Mouse (Mus musculus): ENCODE measurements around the gene 1700003E16Rik. TPM values are rescaled to one million over a fixed set of nuclear protein-coding genes. Genes with fewer than 3 reads are reported as not detected.

Gene 1700003E16Rik
- polyA plus RNA-seq (2012; ENCODE audit: low replicate concordance) = 0.08 TPM in 1 of 2 replicates, not detected in the other

DNA sequence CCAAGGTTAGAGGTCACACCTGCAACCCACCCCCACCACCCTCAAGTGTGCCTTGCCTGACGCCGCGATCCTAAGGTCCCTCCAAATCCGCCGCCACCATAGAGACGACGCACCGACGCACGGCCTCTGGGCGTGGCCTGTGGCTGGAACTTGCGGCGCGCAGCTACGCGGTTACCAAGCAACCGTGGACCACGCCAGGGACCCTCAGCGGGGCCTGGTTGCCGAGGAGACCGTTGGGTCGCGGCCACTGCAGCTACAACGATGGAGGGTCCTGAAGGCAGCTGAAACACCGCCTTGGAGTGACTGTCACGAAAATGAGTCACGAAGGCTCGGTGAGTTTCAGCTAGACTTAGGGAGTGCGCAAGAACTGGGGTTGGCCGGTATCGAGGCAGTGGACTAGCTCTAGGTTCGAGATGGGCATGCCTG, at the start of gene 1700003E16Rik, which contains the start of gene Wdr54:
1700003E16Rik (plus strand) TSS at position 146 of the 426 bp plus-strand sequence.
Wdr54 (minus strand) TSS at position 139 of the 426 bp plus-strand sequence.

DNA sequence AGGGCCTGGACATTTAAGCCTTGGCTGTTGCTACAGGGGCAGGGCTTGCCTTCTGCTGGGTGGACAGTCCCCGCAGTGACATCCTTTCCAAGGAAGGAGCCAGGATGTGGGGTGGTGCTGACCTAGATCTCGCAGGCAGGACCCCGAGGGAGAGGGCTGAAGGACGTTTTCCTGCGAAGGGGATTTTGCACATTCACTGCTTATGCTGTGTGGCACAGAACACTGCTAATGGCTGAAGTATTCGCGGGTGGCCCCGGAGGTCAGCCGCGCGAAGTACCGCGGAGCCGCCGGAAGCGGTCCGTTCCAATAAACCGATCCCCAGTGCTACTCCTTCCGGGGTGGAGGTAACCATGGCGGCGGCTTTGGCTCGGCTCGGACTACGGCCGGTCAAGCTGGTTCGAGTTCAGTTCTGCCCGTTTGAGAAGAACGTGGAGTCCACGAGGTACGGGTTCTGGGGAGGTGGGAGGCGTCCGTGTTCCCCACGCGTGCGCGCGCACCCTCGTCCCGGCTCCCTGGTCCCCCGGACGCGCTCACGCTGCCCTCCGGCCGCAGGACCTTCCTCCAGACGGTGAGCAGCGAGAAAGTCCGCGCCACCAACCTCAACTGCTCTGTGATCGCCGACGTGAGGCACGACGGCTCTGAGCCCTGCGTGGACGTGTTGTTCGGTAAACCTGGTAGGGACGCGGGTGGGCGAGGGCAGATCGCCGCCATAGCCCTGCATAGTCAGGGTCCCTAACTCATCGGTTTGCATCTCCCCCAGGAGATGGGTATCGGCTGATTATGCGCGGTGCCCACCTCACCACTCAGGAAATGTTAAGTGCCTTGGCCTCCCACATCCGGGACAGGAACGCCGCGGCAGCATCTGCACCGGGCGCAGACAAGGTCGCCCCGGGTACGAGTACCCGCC, 47.2 kb upstream of the 1700003E16Rik start, which contains the start of gene Mrpl53:
Mrpl53 (plus strand) TSS at position 279 of the 907 bp plus-strand sequence.

DNA sequence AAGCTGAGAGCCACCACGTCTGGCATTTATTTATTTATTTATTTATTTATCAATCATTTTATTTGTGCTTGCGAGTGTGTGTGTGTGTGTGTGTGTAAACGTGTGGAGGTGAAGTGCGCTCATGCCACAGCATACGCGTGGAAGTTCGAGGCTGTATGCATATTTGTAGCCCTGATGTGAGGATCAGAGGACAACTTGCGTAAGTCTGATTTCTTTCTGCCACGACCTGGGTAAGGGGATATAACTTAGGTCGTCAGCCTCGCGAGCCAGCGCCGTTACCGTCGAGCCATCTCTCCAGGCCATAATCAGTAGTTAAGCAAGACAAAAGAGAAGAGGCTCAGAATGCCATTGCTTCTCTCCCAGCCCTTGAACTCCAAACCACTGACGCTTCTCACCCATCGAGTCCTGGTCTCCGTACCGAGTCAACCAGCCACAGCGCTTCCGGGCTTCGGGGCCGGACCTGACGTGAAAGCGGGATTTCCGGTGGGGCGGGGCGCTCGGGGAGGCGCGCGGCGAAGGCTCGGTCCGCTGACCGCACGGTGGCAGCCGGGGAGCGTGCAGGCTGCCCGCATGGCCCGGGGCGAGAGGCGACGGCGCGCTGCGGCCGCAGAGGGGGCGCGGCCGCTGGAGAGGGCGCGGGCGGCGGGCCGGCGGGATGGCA, 41.1 kb upstream of the 1700003E16Rik start, which contains the start of gene Mogs:
Mogs (plus strand) TSS at position 486 of the 661 bp plus-strand sequence.

DNA sequence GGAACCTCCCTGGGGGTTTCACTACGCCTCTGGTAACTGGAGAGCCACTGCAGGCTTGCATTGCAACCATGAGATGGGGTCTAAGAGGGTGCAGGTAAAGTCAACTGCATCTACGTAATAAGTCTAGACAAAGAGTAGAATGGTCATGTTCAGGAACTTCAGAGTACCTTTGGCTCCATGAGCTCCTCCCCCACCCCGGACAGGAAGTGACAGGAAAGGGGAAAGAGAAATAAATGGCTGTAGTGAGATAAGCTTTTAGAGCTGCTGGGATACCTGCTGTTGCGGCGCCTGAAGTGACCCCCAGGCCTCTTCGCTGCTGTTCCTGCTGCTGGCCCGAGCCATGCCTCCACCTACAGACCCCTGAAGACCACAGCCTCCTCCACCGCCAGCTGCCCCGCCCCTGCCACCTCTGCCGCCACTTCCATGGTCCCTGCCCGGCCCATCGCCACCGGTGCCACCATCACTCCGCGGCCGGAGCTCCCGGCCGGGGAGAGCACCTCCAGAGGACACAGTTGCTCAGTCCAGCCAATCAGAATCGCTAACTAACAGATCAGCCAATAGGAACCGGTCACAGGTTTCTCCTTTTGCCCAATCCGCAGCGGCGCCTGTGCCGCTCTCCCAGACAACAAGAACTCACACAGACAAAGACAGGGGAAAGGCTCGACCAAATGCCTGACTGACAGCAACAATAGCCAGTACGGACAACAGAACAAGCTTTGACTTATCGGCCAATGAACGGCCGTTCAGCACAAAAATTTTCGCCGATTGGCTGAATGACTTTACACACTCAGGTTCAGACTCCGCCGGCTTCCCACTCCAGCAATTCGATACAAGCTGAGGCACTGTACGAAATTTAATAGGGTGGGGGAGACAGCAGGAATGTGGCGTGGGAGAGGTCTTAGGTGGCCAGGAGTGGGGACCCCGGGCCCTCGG, 35.0 kb upstream of the 1700003E16Rik start, which contains the start of gene Wbp1:
Wbp1 (minus strand) TSS at position 630 of the 933 bp plus-strand sequence.

DNA sequence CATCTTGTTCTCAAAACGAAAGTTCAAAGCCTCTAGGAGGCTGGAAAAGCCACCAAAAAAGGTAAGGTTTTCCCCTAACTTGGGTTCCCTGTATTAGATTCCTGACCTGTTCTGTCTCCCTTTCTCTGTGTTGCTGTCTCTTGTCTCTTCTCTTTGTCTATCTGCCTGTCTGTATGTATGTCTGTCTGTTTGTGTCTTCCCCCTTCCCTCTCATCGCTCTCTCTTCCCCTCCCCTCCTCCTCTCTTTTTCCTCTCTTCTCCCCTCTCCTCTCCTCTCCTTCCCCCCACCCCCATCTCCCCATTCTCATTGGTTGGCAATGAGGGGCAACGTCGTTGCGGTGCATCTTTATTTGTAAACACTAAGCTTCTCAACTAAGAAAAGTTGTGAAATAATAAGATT, 30.9 kb upstream of the 1700003E16Rik start, which contains the start of gene Ino80b:
Ino80b (minus strand) TSS at position 101 of the 400 bp plus-strand sequence.

DNA sequence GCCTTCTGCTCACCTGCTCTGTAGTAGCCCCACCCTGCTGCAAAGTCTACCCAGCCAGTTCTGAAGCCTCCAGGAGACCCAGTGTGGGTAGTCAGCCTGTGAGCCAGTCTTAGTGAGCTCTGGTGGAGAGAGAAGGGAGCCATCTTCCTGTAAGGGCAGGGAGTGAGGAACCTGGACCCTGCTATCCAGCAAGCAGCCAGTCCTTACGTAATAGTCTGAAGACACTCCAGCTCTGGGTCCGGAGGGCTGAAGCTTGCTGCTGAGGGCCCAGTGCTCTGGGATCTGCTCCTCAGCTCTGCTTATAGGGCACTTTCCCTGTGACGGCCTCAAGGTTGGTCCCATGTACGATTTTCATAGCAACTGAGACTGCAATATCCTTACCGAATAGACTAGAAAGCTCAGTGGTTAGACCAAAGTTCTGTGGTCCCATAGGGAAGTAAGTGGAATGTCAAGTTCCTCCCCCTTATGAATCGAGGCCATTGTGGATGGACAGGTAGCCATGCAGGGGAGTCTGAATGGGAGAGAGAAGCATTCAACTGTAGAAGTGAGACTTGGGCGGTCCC, 21.2 kb upstream of the 1700003E16Rik start, which contains the start of gene Rtkn:
Rtkn (plus strand) TSS at position 513 of the 563 bp plus-strand sequence.

DNA sequence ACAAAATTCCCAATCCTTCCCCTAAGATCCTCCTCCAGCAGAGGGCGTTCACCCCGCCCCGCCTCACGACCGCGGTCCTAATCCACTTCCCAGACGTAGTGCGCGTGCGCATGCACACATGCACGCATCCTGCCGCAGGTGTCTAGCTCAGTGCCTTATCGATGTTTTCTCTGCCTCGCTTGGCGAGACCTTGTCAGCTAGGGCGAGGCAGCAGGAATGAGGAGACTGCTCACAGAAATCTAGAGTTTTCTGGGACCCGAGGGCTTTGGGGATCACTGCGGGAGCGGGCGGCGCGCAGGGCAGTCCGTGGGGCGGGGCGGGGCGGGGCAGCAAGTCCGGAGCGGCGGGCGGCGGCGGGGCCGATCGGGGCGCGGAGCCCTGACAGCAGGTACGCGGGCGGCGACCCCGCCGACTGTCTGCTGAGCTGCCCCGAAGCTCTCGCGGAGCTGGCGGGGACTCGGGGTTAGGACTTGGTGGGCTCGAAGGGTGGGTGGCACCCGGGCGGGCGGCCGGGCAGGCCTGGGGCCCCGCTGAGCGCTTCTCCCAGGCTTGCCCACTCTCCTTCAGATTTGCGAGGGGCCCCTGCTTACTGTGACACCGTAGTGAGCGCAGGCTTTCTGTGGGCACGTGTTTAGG, 9.5 kb downstream of the 1700003E16Rik start, which contains the start of gene Dctn1:
Dctn1 (plus strand) TSS at position 314 of the 636 bp plus-strand sequence.

Other genes starting within 250 kb of the 1700003E16Rik start
- gene Sema4f, start 216.6 kb upstream of the 1700003E16Rik start, polyA plus RNA-seq (2012; ENCODE audit: low replicate concordance) = 0.32 and 0.74 TPM in 2 replicates
- 3.3 and 20.7 TPM in 2 replicates for gene M1ap, start 209.5 kb upstream of the 1700003E16Rik start, polyA plus RNA-seq (2012; ENCODE audit: low replicate concordance)
- gene Dok1, start 122.9 kb upstream of the 1700003E16Rik start, polyA plus RNA-seq (2012; ENCODE audit: low replicate concordance) = 104 and 126 TPM in 2 replicates
- gene Loxl3, start 122.2 kb upstream of the 1700003E16Rik start, polyA plus RNA-seq (2012; ENCODE audit: low replicate concordance) = 0.38 and 0.65 TPM in 2 replicates
- gene Aup1, start 101.9 kb upstream of the 1700003E16Rik start, polyA plus RNA-seq (2012; ENCODE audit: low replicate concordance) = 2,900 and 3,028 TPM in 2 replicates
- gene Htra2, start 101.1 kb upstream of the 1700003E16Rik start, polyA plus RNA-seq (2012; ENCODE audit: low replicate concordance) = 109 and 120 TPM in 2 replicates
- gene Dqx1, start 98.6 kb upstream of the 1700003E16Rik start, polyA plus RNA-seq (2012; ENCODE audit: low replicate concordance) = 0.99 and 1.8 TPM in 2 replicates
- gene Tlx2, start 86.1 kb upstream of the 1700003E16Rik start, polyA plus RNA-seq (2012; ENCODE audit: low replicate concordance) = 0.15 TPM in 1 of 2 replicates, not detected in the other
- gene Pcgf1, start 78.5 kb upstream of the 1700003E16Rik start, polyA plus RNA-seq (2012; ENCODE audit: low replicate concordance) = 15.7 and 19.3 TPM in 2 replicates
- 0.77 TPM in 1 of 2 replicates, not detected in the other for gene Lbx2, start 70.0 kb upstream of the 1700003E16Rik start, polyA plus RNA-seq (2012; ENCODE audit: low replicate concordance)
- gene Ccdc142, start 54.8 kb upstream of the 1700003E16Rik start, polyA plus RNA-seq (2012; ENCODE audit: low replicate concordance) = 5.3 and 13.7 TPM in 2 replicates
- gene Gm42688, start 54.8 kb upstream of the 1700003E16Rik start, polyA plus RNA-seq (2012; ENCODE audit: low replicate concordance) = 5.9 and 8.9 TPM in 2 replicates
- gene Mrpl53, start 47.4 kb upstream of the 1700003E16Rik start, polyA plus RNA-seq (2012; ENCODE audit: low replicate concordance) = 27.5 and 42.2 TPM in 2 replicates
- 479 and 532 TPM in 2 replicates for gene Mogs, start 40.9 kb upstream of the 1700003E16Rik start, polyA plus RNA-seq (2012; ENCODE audit: low replicate concordance)
- 40.1 and 107 TPM in 2 replicates for gene Wbp1, start 34.8 kb upstream of the 1700003E16Rik start, polyA plus RNA-seq (2012; ENCODE audit: low replicate concordance)
- gene Ino80b, start 31.0 kb upstream of the 1700003E16Rik start, polyA plus RNA-seq (2012; ENCODE audit: low replicate concordance) = 180 and 401 TPM in 2 replicates
- gene Rtkn, start 20.9 kb upstream of the 1700003E16Rik start, polyA plus RNA-seq (2012; ENCODE audit: low replicate concordance) = 1.6 and 2.5 TPM in 2 replicates
- 0.56 TPM in 1 of 2 replicates, not detected in the other for gene Wdr54, start within 50 bp of the 1700003E16Rik start, polyA plus RNA-seq (2012; ENCODE audit: low replicate concordance)
- gene Dctn1, start 9.5 kb downstream of the 1700003E16Rik start, polyA plus RNA-seq (2012; ENCODE audit: low replicate concordance) = 545 and 1,010 TPM in 2 replicates
- gene Slc4a5, start 63.4 kb downstream of the 1700003E16Rik start, polyA plus RNA-seq (2012; ENCODE audit: low replicate concordance) = 0.69 and 0.90 TPM in 2 replicates
- gene Mthfd2, start 169.5 kb downstream of the 1700003E16Rik start, polyA plus RNA-seq (2012; ENCODE audit: low replicate concordance) = 19.7 and 68.0 TPM in 2 replicates
- gene Mob1a, start 169.6 kb downstream of the 1700003E16Rik start, polyA plus RNA-seq (2012; ENCODE audit: low replicate concordance) = 120 and 147 TPM in 2 replicates
- 44.1 and 110 TPM in 2 replicates for gene Bola3, start 192.7 kb downstream of the 1700003E16Rik start, polyA plus RNA-seq (2012; ENCODE audit: low replicate concordance)

Measured in leukemia stem cell, adult 10-12 weeks (primary cell).